Mouse (Mus musculus): ENCODE results near the gene Msi2. TPM values are rescaled to one million over a fixed set of nuclear protein-coding genes. Genes with fewer than 3 reads are reported as not detected.

The Msi2 gene
- total RNA-seq, 2 experiments from 2014 or later: 178 to 179 TPM

- no peak for DNase-seq
- intact Hi-C loops (cut with DNase I): loop anchor here (5.0 kb wide), 1 partner anchor 59 kb away; no protein-coding TSS in a partner anchor
Measured at GRCm38 (mm10) chr11:88716061-88716994, 2.0 kb downstream of the Msi2 start.

DNA sequence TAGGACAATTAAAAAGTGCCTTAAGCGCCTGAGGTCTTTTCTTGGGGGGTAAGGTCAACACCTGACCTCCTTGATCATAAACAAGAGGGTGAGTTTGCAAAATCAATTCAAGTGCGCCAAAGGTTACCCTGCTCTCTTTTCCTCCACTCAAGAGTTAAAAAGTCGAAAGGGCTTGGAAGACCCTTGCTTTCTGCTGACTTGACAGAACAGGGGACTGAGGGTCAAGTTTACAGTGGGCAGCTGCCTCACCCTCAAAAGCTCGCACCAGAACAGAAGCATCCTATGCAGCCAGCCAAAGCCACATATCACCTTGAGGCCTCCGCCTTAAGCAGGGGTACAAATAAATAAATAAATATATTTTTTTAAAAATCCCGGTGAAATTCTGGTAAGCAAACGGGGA, 3.0 kb downstream of the Msi2 start:
- DNase-seq: no peak
- intact Hi-C loops (cut with DNase I): loop anchor here (5.0 kb wide), 1 partner anchor 58 kb away; no protein-coding TSS in a partner anchor

GRCm38 (mm10) chr11:88714127-88714526, 4.2 kb downstream of the Msi2 start:
- intact Hi-C loops (cut with DNase I): no loop called here
- DNase-seq: no peak

GRCm38 (mm10) chr11:88713479-88713878, 4.8 kb downstream of the Msi2 start:
- intact Hi-C loops (cut with DNase I): no loop called here
- no peak for DNase-seq

- intact Hi-C loops (cut with DNase I): no loop called here
- DNase-seq: no peak
Measured at GRCm38 (mm10) chr11:88709876-88710614, 8.3 kb downstream of the Msi2 start.

DNA sequence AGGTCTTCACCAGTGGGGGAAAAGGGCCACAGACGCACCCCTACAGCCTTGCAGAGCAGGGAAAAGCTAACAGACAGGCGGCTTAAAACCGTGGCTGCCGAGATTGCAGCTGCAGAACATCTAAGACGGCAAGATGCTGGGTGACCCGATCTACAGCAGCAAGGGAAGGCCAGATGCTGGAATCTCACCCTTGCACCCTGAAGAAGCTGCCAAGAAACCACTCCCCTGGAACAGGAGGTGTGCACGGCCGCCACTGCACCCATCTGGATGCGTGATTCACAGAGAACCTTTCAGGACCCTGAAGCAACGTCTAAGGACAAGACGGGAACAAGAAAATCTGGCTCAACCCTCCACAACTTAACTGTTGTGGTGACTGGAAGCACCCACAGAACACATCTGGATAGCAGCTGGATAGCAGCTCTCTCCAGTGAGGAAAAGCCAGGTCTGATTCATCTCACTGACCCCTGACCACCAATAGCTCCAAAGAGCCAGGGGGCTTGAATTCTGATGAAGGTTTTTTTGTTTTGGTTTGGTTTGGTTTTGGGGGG, 11.0 kb downstream of the Msi2 start:
- no peak for DNase-seq
- intact Hi-C loops (cut with DNase I): no loop called here

GRCm38 (mm10) chr11:88704688-88705087, 13.6 kb downstream of the Msi2 start:
- DNase-seq: no peak
- intact Hi-C loops (cut with DNase I): no loop called here

- intact Hi-C loops (cut with DNase I): no loop called here
- no peak for DNase-seq
Measured at GRCm38 (mm10) chr11:88703220-88703619, 15.1 kb downstream of the Msi2 start.

GRCm38 (mm10) chr11:88701976-88702659, 16.2 kb downstream of the Msi2 start:
- DNase-seq: no peak
- intact Hi-C loops (cut with DNase I): no loop called here

DNA sequence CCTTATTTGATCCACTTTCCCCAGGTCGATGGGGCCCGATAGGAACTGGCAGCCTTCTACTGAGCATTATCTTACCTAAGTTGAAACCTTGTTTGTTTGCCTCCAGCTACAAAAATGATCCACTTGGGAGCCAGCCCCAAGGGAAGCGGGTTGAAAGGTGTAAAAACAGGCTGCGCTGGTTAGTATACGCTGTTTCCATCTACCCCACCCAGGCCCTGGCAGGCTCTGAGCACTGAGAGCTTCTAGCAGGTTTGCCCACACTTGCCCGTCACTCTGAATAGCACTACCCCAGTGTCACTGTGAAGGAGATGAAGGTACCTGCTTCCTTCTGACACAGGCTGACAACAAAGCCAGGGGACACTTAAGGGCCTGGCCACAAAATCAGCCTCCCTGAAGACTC, 17.3 kb downstream of the Msi2 start:
- intact Hi-C loops (cut with DNase I): no loop called here
- DNase-seq: no peak

DNA sequence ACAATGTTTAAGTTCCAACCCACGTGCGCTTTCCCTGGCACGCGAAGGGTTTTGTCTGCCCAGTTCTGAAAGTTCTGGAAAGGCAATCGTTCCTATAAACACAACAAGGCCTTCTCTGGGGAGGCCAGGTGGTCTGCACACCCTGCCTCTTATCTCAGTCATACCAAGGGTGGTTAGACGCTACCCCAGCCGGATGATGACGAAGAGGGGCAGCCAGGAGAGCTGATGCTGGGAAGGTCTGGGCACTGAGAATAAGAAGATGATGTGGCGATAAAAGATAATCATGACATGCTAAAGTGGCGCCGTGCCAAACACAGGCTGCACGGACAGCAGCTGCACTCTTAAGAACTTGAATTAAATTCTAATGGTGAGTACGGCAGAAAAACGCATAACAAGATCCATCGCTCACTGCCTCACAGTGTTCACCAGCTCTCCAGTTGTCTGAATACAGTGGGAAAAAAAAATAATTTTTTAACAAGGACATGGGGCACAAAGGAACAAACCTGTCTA, 18.1 kb downstream of the Msi2 start:
- DNase-seq: no peak
- intact Hi-C loops (cut with DNase I): no loop called here

DNA sequence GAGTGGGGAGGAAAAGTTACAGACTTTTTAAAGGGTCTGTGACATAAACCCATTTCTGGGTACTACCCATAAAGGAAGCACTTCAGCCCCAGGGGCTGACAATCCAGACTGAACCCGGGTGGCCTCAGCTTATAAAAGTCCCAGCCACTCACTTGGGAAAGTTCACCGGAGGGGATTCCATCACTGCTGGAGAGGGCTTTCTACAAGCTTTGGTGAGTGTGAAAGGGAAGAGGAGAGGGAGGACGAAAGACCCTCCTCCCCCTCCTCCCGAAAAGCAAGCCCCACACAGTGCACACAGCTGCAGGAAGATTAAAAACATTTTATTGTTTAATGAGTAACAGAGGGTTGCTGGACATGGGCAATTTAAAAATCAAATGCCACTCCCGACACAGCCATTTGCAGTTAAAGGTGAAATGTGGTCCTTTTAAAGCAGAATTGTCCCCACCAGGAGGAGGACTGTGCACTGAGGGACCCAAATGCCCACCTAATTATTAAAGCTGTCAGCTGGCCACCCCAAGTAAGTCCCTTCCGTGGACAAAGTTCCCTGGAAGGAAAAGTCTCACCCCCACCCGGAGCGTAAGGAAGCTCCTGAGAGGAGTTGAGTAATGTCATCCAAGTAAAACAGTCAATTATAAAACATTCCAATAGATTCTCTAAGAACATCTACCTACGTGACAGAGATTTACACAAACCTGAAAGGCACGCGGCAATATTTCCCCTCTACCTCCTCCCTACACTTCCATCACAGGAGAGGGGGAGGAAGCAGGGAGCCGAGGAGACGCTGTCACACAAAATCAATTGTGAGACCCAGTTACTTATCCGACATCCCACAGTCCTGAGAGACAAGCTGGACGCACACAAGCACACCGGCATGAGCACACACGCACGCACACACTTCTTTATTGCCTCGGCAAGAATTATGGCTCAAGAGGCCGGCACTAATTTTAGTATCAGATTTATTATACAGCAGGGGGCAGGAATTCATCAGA, 24.1 kb downstream of the Msi2 start:
- intact Hi-C loops (cut with DNase I): no loop called here
- no peak for DNase-seq

GRCm38 (mm10) chr11:88693002-88693769, 25.1 kb downstream of the Msi2 start:
- no peak for DNase-seq
- intact Hi-C loops (cut with DNase I): no loop called here

GRCm38 (mm10) chr11:88692374-88692773, 25.9 kb downstream of the Msi2 start:
- no peak for DNase-seq
- intact Hi-C loops (cut with DNase I): no loop called here

- no peak for DNase-seq
- intact Hi-C loops (cut with DNase I): no loop called here
Measured at GRCm38 (mm10) chr11:88690556-88691287, 27.6 kb downstream of the Msi2 start.

- intact Hi-C loops (cut with DNase I): no loop called here
- no peak for DNase-seq
Measured at GRCm38 (mm10) chr11:88689831-88690459, 28.4 kb downstream of the Msi2 start.

DNA sequence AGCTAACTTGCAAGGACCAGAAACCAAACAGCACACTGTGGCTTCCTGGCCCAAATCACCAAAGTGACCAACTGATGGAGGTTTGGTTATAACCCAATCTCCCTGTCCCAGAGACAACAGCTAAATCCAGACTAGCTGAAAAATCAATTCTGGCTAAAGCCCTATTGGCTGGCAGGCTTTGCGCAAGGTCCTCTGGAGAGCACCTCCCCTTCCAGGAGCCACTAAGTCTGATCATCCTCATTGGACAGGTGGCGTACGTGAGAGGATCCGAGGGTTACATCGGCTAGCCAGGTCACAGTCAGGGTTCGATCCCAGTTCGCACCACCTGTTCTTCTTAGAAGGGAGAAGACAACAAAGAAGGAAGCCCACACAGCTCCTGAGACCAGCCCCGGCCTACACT, 29.7 kb downstream of the Msi2 start:
- intact Hi-C loops (cut with DNase I): no loop called here
- DNase-seq: no peak
